Mouse (Mus musculus): ENCODE measurements around the gene Zfp78. TPM values are rescaled to one million over a fixed set of nuclear protein-coding genes. Genes with fewer than 3 reads are reported as not detected.

The Zfp78 gene
- 0.35 and 1.9 TPM in 2 replicates for polyA plus RNA-seq (2012; rRNA removed; ENCODE audit: low replicate concordance)

GRCm38 (mm10) chr7:6363047-6363488, at the start of gene Zfp78:
TSS of gene Zfp78 (plus strand) at chr7:6363280.

GRCm38 (mm10) chr7:6331233-6331956, 31.7 kb upstream of the Zfp78 start, which contains the start of gene Zfp583:
TSS of gene Zfp583 (minus strand) at chr7:6331285.

DNA sequence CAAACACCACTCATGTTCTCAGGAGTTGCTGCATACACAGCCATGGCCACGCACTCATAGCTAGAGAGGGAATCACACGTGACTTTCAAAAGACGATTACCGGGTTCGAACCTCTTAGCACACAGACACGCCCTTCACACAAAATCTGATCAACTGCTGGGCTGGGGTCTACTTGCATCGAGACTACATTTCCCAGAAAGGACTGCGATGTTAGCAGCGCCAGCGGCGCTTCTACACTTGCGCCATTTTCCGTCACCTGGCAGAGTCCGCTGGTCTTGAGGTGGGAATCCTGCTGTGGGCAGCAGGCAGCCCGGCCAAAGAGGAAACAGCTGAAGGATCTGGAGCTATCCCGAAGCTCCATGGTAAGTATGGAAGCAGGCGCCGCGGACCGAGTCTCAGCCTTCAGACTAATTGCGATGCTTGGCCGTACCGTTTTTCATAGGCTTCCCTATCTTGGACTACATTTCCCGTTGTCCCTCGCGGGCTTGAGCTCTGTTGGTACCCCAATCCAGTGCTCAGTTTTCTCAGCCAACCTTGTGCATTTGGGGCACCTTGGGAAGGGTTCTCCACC, 19.5 kb upstream of the Zfp78 start, which contains the start of gene Gm3854:
Gene Gm3854, plus strand, starts transcription at position 259 of the 571 bp plus-strand sequence.

GRCm38 (mm10) chr7:6383044-6383455, 20.0 kb downstream of the Zfp78 start, which contains the start of gene Zfp28:
TSS of gene Zfp28 (plus strand) at chr7:6383295.

GRCm38 (mm10) chr7:6397996-6398975, 35.2 kb downstream of the Zfp78 start, which contains the start of gene Smim17:
TSS of gene Smim17 (plus strand) at chr7:6398715.

GRCm38 (mm10) chr7:6410043-6410442, 47.0 kb downstream of the Zfp78 start, which contains the start of gene Gm20715:
TSS of gene Gm20715 (plus strand) at chr7:6410277.

Other genes with a start within 250 kb of the Zfp78 start
- gene Zfp787, start 207.3 kb upstream of the Zfp78 start, polyA plus RNA-seq (2012; rRNA removed; ENCODE audit: low replicate concordance), result 34.9 and 67.2 TPM in 2 replicates
- gene Zfp444, start 191.1 kb upstream of the Zfp78 start, polyA plus RNA-seq (2012; rRNA removed; ENCODE audit: low replicate concordance), result 20.8 and 44.5 TPM in 2 replicates
- not detected in 2 replicates for gene Galp, start 166.2 kb upstream of the Zfp78 start, polyA plus RNA-seq (2012; rRNA removed; ENCODE audit: low replicate concordance)
- gene Zscan5b, start 141.0 kb upstream of the Zfp78 start, polyA plus RNA-seq (2012; rRNA removed; ENCODE audit: low replicate concordance), result not detected in 2 replicates
- not detected in 2 replicates for gene Epp13, start 110.6 kb upstream of the Zfp78 start, polyA plus RNA-seq (2012; rRNA removed; ENCODE audit: low replicate concordance)
- gene Zfp667, start 76.7 kb upstream of the Zfp78 start, polyA plus RNA-seq (2012; rRNA removed; ENCODE audit: low replicate concordance), result 0.70 and 1.7 TPM in 2 replicates
- gene Zfp583, start 32.0 kb upstream of the Zfp78 start, polyA plus RNA-seq (2012; rRNA removed; ENCODE audit: low replicate concordance), result 0.47 and 0.98 TPM in 2 replicates
- 0.10 TPM in 1 of 2 replicates, not detected in the other for gene Gm3854, start 19.5 kb upstream of the Zfp78 start, polyA plus RNA-seq (2012; rRNA removed; ENCODE audit: low replicate concordance)
- 2.7 and 4.7 TPM in 2 replicates for gene Zfp28, start 20.0 kb downstream of the Zfp78 start, polyA plus RNA-seq (2012; rRNA removed; ENCODE audit: low replicate concordance)
- not detected in 2 replicates for gene Smim17, start 35.4 kb downstream of the Zfp78 start, polyA plus RNA-seq (2012; rRNA removed; ENCODE audit: low replicate concordance)
- gene Gm20715, start 47.0 kb downstream of the Zfp78 start, polyA plus RNA-seq (2012; rRNA removed; ENCODE audit: low replicate concordance), result 0.03 TPM in 1 of 2 replicates, not detected in the other
- 0.67 TPM in 1 of 2 replicates, not detected in the other for gene Olfr1344, start 75.4 kb downstream of the Zfp78 start, polyA plus RNA-seq (2012; rRNA removed; ENCODE audit: low replicate concordance)
- not detected in 2 replicates for gene Olfr1336, start 92.9 kb downstream of the Zfp78 start, polyA plus RNA-seq (2012; rRNA removed; ENCODE audit: low replicate concordance)
- not detected in 2 replicates for gene Olfr1346, start 103.8 kb downstream of the Zfp78 start, polyA plus RNA-seq (2012; rRNA removed; ENCODE audit: low replicate concordance)
- gene Olfr5, start 123.7 kb downstream of the Zfp78 start, polyA plus RNA-seq (2012; rRNA removed; ENCODE audit: low replicate concordance), result not detected in 2 replicates
- not detected in 2 replicates for gene Olfr1347, start 136.5 kb downstream of the Zfp78 start, polyA plus RNA-seq (2012; rRNA removed; ENCODE audit: low replicate concordance)
- gene Olfr1348, start 145.5 kb downstream of the Zfp78 start, polyA plus RNA-seq (2012; rRNA removed; ENCODE audit: low replicate concordance), result not detected in 2 replicates
- not detected in 2 replicates for gene Olfr1349, start 159.7 kb downstream of the Zfp78 start, polyA plus RNA-seq (2012; rRNA removed; ENCODE audit: low replicate concordance)
- gene Olfr1350, start 201.6 kb downstream of the Zfp78 start, polyA plus RNA-seq (2012; rRNA removed; ENCODE audit: low replicate concordance), result not detected in 2 replicates